In genomic region chr11:101618596-101618995, GRCm38 (mm10) we compare ENCODE assay signal across 18 mouse cellular contexts. TPM values are rescaled to one million over a fixed set of nuclear protein-coding genes. Genes with fewer than 3 reads are reported as not detected.
DNase-seq lines count a peak whose midpoint lies in the region; ATAC-seq lines count a peak whose summit lies in the region.
"Had no signal": no experiment of that assay in that cellular context is flagged by ENCODE, and none has a peak within 500 bp of the region (broad histone marks: within the 10 kb centered on the region; RNA-seq: fewer than 3 reads in every experiment).

No protein-coding gene starts in this region.

- peak overlapping the region; percentile 30; the same call in 1 of the 2 replicates for H3K4me2 ChIP-seq in intestine, embryonic 14.5 days (ENCODE audit: low read length)
- H3K4me2 ChIP-seq in intestine, embryonic 16.5 days (ENCODE audit: low read depth, low read length), result no peak overlapping the region
- H3K4me2 ChIP-seq in midbrain, embryonic 12.5 days (replicated peaks), result no peak overlapping the region
- no peak overlapping the region for H3K4me2 ChIP-seq in kidney, embryonic 14.5 days (replicated peaks; ENCODE audit: low read depth, low read length)
- no peak overlapping the region for H3K4me2 ChIP-seq in kidney, embryonic 16.5 days (replicated peaks; ENCODE audit: low read depth, low read length)

- no peak overlapping the region for H3K4me3 ChIP-seq in intestine, embryonic 14.5 days (ENCODE audit: low read depth, low read length)
- H3K4me3 ChIP-seq in intestine, embryonic 16.5 days (ENCODE audit: low read length), result no peak overlapping the region
- no peak overlapping the region for H3K4me3 ChIP-seq in embryonic facial prominence, embryonic 10.5 days
- no peak overlapping the region for H3K4me3 ChIP-seq in midbrain, embryonic 12.5 days
- H3K4me3 ChIP-seq in kidney, embryonic 14.5 days (ENCODE audit: low read length), result no peak overlapping the region
- H3K4me3 ChIP-seq in kidney, embryonic 16.5 days (ENCODE audit: low read length), result no peak overlapping the region
- H3K4me3 ChIP-seq: heart, embryonic 15.5 days; hindbrain, embryonic 15.5 days had no signal

- H3K27ac ChIP-seq in intestine, embryonic 14.5 days (ENCODE audit: low read depth), result peak overlapping the region; percentile 47; the same call in 1 of the 2 replicates
- H3K27ac ChIP-seq in intestine, embryonic 16.5 days (ENCODE audit: low read length), result no peak overlapping the region
- H3K27ac ChIP-seq in embryonic facial prominence, embryonic 10.5 days (replicated peaks), result peak overlapping the region; percentile 86
- peak overlapping the region; percentile 54 for H3K27ac ChIP-seq in midbrain, embryonic 12.5 days (replicated peaks)
- H3K27ac ChIP-seq in kidney, embryonic 14.5 days (ENCODE audit: low read depth, low read length), result no peak overlapping the region
- no peak overlapping the region for H3K27ac ChIP-seq in kidney, embryonic 16.5 days (ENCODE audit: low read length)
- H3K27ac ChIP-seq: heart, embryonic 15.5 days; limb, embryonic 13.5 days; macrophage had no signal

- peak; percentile 71 for DNase-seq in adrenal gland, adult 2 months
- DNase-seq in adrenal gland, adult 18-20 months (ENCODE audit: low spot score in 2 of 2), result no peak
- no peak for DNase-seq in intestine, embryonic 14.5 days (ENCODE audit: low spot score)
- DNase-seq in embryonic facial prominence, embryonic 10.5 days (ENCODE audit: low spot score), result no peak
- DNase-seq: cerebellum, adult 9-11 months; kidney, adult 9 months had no signal

- H3K9me3 ChIP-seq in intestine, embryonic 14.5 days (ENCODE audit: control insufficient read depth, low read length), result no peaks in the 10 kb centered on the region
- no peaks in the 10 kb centered on the region; the same call in 1 of the 2 replicates for H3K9me3 ChIP-seq in intestine, embryonic 16.5 days (ENCODE audit: control insufficient read depth, low read length)
- no peaks in the 10 kb centered on the region for H3K9me3 ChIP-seq in embryonic facial prominence, embryonic 10.5 days
- no peaks in the 10 kb centered on the region for H3K9me3 ChIP-seq in midbrain, embryonic 12.5 days
- no peaks in the 10 kb centered on the region for H3K9me3 ChIP-seq in kidney, embryonic 14.5 days (ENCODE audit: control insufficient read depth, low read length)
- no peaks in the 10 kb centered on the region for H3K9me3 ChIP-seq in kidney, embryonic 16.5 days (ENCODE audit: low read length)
- H3K9me3 ChIP-seq: heart, embryonic 15.5 days; hindbrain, embryonic 15.5 days; limb, embryonic 13.5 days had no signal

- WGBS in intestine, embryonic 14.5 days, result 78% methylated on average over 3 of the region's 3 CpGs
- 74% methylated on average over 3 of the region's 3 CpGs for WGBS in intestine, embryonic 16.5 days
- 71% methylated on average over 3 of the region's 3 CpGs for WGBS in embryonic facial prominence, embryonic 10.5 days
- WGBS in midbrain, embryonic 12.5 days, result 74% methylated on average over 3 of the region's 3 CpGs
- 72% methylated on average over 3 of the region's 3 CpGs for WGBS in kidney, embryonic 14.5 days
- 80% methylated on average over 3 of the region's 3 CpGs for WGBS in kidney, embryonic 16.5 days

- ATAC-seq in intestine, embryonic 14.5 days (replicated peaks; ENCODE audit: low FRiP score, low TSS enrichment, low read depth), result no peak
- no peak for ATAC-seq in intestine, embryonic 16.5 days
- no peak for ATAC-seq in midbrain, embryonic 12.5 days (ENCODE audit: low FRiP score, low read depth)
- ATAC-seq in kidney, embryonic 14.5 days (ENCODE audit: low FRiP score, low TSS enrichment), result no peak
- no peak for ATAC-seq in kidney, embryonic 16.5 days (ENCODE audit: low FRiP score, low TSS enrichment)
- ATAC-seq: Patski had no signal

- no peaks in the 10 kb centered on the region for H3K36me3 ChIP-seq in intestine, embryonic 14.5 days (ENCODE audit: control insufficient read depth, insufficient read depth, low read length)
- H3K36me3 ChIP-seq in intestine, embryonic 16.5 days (ENCODE audit: control insufficient read depth, insufficient read depth, low read length), result no peaks in the 10 kb centered on the region
- H3K36me3 ChIP-seq in embryonic facial prominence, embryonic 10.5 days (replicated peaks), result no peaks in the 10 kb centered on the region
- H3K36me3 ChIP-seq in midbrain, embryonic 12.5 days, result no peaks in the 10 kb centered on the region
- no peaks in the 10 kb centered on the region for H3K36me3 ChIP-seq in kidney, embryonic 14.5 days (ENCODE audit: control insufficient read depth, insufficient read depth, low read length)
- H3K36me3 ChIP-seq in kidney, embryonic 16.5 days (ENCODE audit: insufficient read depth, low read length), result no peaks in the 10 kb centered on the region
- H3K36me3 ChIP-seq: heart, embryonic 15.5 days; hindbrain, embryonic 15.5 days; limb, embryonic 13.5 days had no signal

- H3K9ac ChIP-seq in intestine, embryonic 14.5 days (ENCODE audit: low read length), result no peak overlapping the region
- H3K9ac ChIP-seq in intestine, embryonic 16.5 days (ENCODE audit: low read depth, low read length), result no peak overlapping the region
- H3K9ac ChIP-seq in midbrain, embryonic 12.5 days (replicated peaks), result no peak overlapping the region
- no peak overlapping the region for H3K9ac ChIP-seq in kidney, embryonic 14.5 days (ENCODE audit: low read depth, low read length)
- H3K9ac ChIP-seq in kidney, embryonic 16.5 days (replicated peaks; ENCODE audit: low read length), result no peak overlapping the region
- H3K9ac ChIP-seq: heart, embryonic 15.5 days; hindbrain, embryonic 15.5 days; limb, embryonic 13.5 days had no signal

- no peaks in the 10 kb centered on the region for H3K27me3 ChIP-seq in intestine, embryonic 14.5 days (replicated peaks; ENCODE audit: control insufficient read depth, insufficient read depth, low read length)
- no peaks in the 10 kb centered on the region for H3K27me3 ChIP-seq in intestine, embryonic 16.5 days (replicated peaks; ENCODE audit: control insufficient read depth, insufficient read depth, low read length)
- no peaks in the 10 kb centered on the region for H3K27me3 ChIP-seq in embryonic facial prominence, embryonic 10.5 days (replicated peaks; ENCODE audit: low read depth, poor library complexity, severe bottlenecking)
- peaks cover 9% of the 10 kb centered on the region; the same call in 1 of the 2 replicates for H3K27me3 ChIP-seq in midbrain, embryonic 12.5 days
- H3K27me3 ChIP-seq in kidney, embryonic 14.5 days (ENCODE audit: control insufficient read depth, insufficient read depth, low read length), result no peaks in the 10 kb centered on the region
- no peaks in the 10 kb centered on the region for H3K27me3 ChIP-seq in kidney, embryonic 16.5 days (ENCODE audit: insufficient read depth, low read length)
- H3K27me3 ChIP-seq: heart, embryonic 15.5 days; hindbrain, embryonic 15.5 days; limb, embryonic 13.5 days had no signal

- H3K4me1 ChIP-seq in intestine, embryonic 14.5 days (replicated peaks; ENCODE audit: control insufficient read depth, insufficient read depth, low read length), result peaks cover 19% of the 10 kb centered on the region
- no peaks in the 10 kb centered on the region for H3K4me1 ChIP-seq in intestine, embryonic 16.5 days (ENCODE audit: control insufficient read depth, insufficient read depth, low read length)
- peaks cover 21% of the 10 kb centered on the region for H3K4me1 ChIP-seq in embryonic facial prominence, embryonic 10.5 days
- H3K4me1 ChIP-seq in midbrain, embryonic 12.5 days, result peaks cover 34% of the 10 kb centered on the region
- H3K4me1 ChIP-seq in kidney, embryonic 14.5 days (ENCODE audit: control insufficient read depth, insufficient read depth, low read length), result 0 out of 2 replicates have a peak, but pooled peaks cover 13% of the 10 kb centered on the region
- peaks cover 6% of the 10 kb centered on the region; the same call in 1 of the 2 replicates for H3K4me1 ChIP-seq in kidney, embryonic 16.5 days (ENCODE audit: insufficient read depth, low read length)

RNA-seq across cellular contexts. Expression of gene Rdm1, which starts 8.4 kb away (rescaled TPM):
- total RNA-seq in adrenal gland, adult 2 months (2021), result 10 to 100 TPM; 28.7 to 29.8 TPM
- 17.5 and 19.9 TPM in 2 replicates for polyA plus RNA-seq in adrenal gland, adult 2 months (2012; rRNA removed)
- total RNA-seq in adrenal gland, adult 18-20 months (2021), result 10 to 100 TPM; 29.3 to 31.3 TPM
- polyA plus RNA-seq in intestine, embryonic 14.5 days (2014; fragmentation: Nextera tagmentation; extraction: Ambion mirVana), result 30.8 and 44.8 TPM in 2 replicates
- polyA plus RNA-seq in intestine, embryonic 16.5 days (2015; fragmentation: Nextera tagmentation; extraction: Ambion mirVana), result 36.3 and 41.7 TPM in 2 replicates
- 28.2 and 29.4 TPM in 2 replicates for polyA plus RNA-seq in embryonic facial prominence, embryonic 10.5 days (2016; fragmentation: Nextera tagmentation; extraction: Ambion mirVana)
- polyA plus RNA-seq in midbrain, embryonic 12.5 days (2016; fragmentation: Nextera tagmentation; extraction: Ambion mirVana), result 41.9 and 48.9 TPM in 2 replicates
- 31.6 and 35.8 TPM in 2 replicates for polyA plus RNA-seq in kidney, embryonic 14.5 days (2014; fragmentation: Nextera tagmentation; extraction: Ambion mirVana)
- polyA plus RNA-seq in kidney, embryonic 16.5 days (2015; fragmentation: Nextera tagmentation; extraction: Ambion mirVana), result 41.7 and 43.1 TPM in 2 replicates

RNA-seq across cellular contexts. Expression of gene Gm11634, which starts 19.5 kb away (rescaled TPM):
- total RNA-seq in adrenal gland, adult 2 months (2021), result not detected
- not detected in 2 replicates for polyA plus RNA-seq in adrenal gland, adult 2 months (2012; rRNA removed)
- not detected for total RNA-seq in adrenal gland, adult 18-20 months (2021)
- not detected in 2 replicates for polyA plus RNA-seq in intestine, embryonic 14.5 days (2014; fragmentation: Nextera tagmentation; extraction: Ambion mirVana)
- polyA plus RNA-seq in intestine, embryonic 16.5 days (2015; fragmentation: Nextera tagmentation; extraction: Ambion mirVana), result not detected in 2 replicates
- not detected in 2 replicates for polyA plus RNA-seq in embryonic facial prominence, embryonic 10.5 days (2016; fragmentation: Nextera tagmentation; extraction: Ambion mirVana)
- not detected in 2 replicates for polyA plus RNA-seq in midbrain, embryonic 12.5 days (2016; fragmentation: Nextera tagmentation; extraction: Ambion mirVana)
- not detected in 2 replicates for polyA plus RNA-seq in kidney, embryonic 14.5 days (2014; fragmentation: Nextera tagmentation; extraction: Ambion mirVana)
- polyA plus RNA-seq in kidney, embryonic 16.5 days (2015; fragmentation: Nextera tagmentation; extraction: Ambion mirVana), result not detected in 2 replicates
- total RNA-seq: CH12.LX; gastrocnemius, postnatal 4 days; left cerebral cortex, adult 18-20 months had no signal
- polyA plus RNA-seq: heart, embryonic 15.5 days; hindbrain, embryonic 15.5 days; limb, embryonic 13.5 days; macrophage; Patski had no signal

RNA-seq across cellular contexts. Expression of gene Tmem106a, which starts 36.6 kb away (rescaled TPM):
- 10 to 100 TPM; 14.4 to 17.0 TPM for total RNA-seq in adrenal gland, adult 2 months (2021)
- polyA plus RNA-seq in adrenal gland, adult 2 months (2012; rRNA removed), result 25.1 and 28.6 TPM in 2 replicates
- 10 to 100 TPM; 13.9 to 26.8 TPM for total RNA-seq in adrenal gland, adult 18-20 months (2021)
- 7.6 and 8.9 TPM in 2 replicates for polyA plus RNA-seq in intestine, embryonic 14.5 days (2014; fragmentation: Nextera tagmentation; extraction: Ambion mirVana)
- polyA plus RNA-seq in intestine, embryonic 16.5 days (2015; fragmentation: Nextera tagmentation; extraction: Ambion mirVana), result 38.6 and 49.4 TPM in 2 replicates
- polyA plus RNA-seq in embryonic facial prominence, embryonic 10.5 days (2016; fragmentation: Nextera tagmentation; extraction: Ambion mirVana), result 1.5 and 2.1 TPM in 2 replicates
- polyA plus RNA-seq in midbrain, embryonic 12.5 days (2016; fragmentation: Nextera tagmentation; extraction: Ambion mirVana), result 3.4 and 4.5 TPM in 2 replicates
- 3.8 and 4.8 TPM in 2 replicates for polyA plus RNA-seq in kidney, embryonic 14.5 days (2014; fragmentation: Nextera tagmentation; extraction: Ambion mirVana)
- 7.0 and 8.2 TPM in 2 replicates for polyA plus RNA-seq in kidney, embryonic 16.5 days (2015; fragmentation: Nextera tagmentation; extraction: Ambion mirVana)

RNA-seq across cellular contexts. Expression of gene Arl4d, which starts 46.7 kb away (rescaled TPM):
- 10 to 100 TPM; 10.8 to 16.6 TPM for total RNA-seq in adrenal gland, adult 2 months (2021)
- polyA plus RNA-seq in adrenal gland, adult 2 months (2012; rRNA removed), result 4.0 and 4.8 TPM in 2 replicates
- 10 to 100 TPM; 11.6 to 14.3 TPM for total RNA-seq in adrenal gland, adult 18-20 months (2021)
- polyA plus RNA-seq in intestine, embryonic 14.5 days (2014; fragmentation: Nextera tagmentation; extraction: Ambion mirVana), result 7.8 and 8.3 TPM in 2 replicates
- polyA plus RNA-seq in intestine, embryonic 16.5 days (2015; fragmentation: Nextera tagmentation; extraction: Ambion mirVana), result 6.6 and 6.9 TPM in 2 replicates
- 3.3 and 5.1 TPM in 2 replicates for polyA plus RNA-seq in embryonic facial prominence, embryonic 10.5 days (2016; fragmentation: Nextera tagmentation; extraction: Ambion mirVana)
- polyA plus RNA-seq in midbrain, embryonic 12.5 days (2016; fragmentation: Nextera tagmentation; extraction: Ambion mirVana), result 6.5 and 8.4 TPM in 2 replicates
- 2.4 and 2.8 TPM in 2 replicates for polyA plus RNA-seq in kidney, embryonic 14.5 days (2014; fragmentation: Nextera tagmentation; extraction: Ambion mirVana)
- 5.1 and 6.4 TPM in 2 replicates for polyA plus RNA-seq in kidney, embryonic 16.5 days (2015; fragmentation: Nextera tagmentation; extraction: Ambion mirVana)

Comparison
In these comparisons a context has a peak if more than half of its experiments do, and no peak if none do; other contexts are left out.
1. H3K27ac ChIP-seq: peak in intestine, embryonic 14.5 days (single experiment), embryonic facial prominence, embryonic 10.5 days (single experiment) and midbrain, embryonic 12.5 days (single experiment); none in intestine, embryonic 16.5 days (single experiment), kidney, embryonic 14.5 days (single experiment) and kidney, embryonic 16.5 days (single experiment).